Mouse (Mus musculus): ENCODE results near the gene Begain.

The Begain gene

DNA sequence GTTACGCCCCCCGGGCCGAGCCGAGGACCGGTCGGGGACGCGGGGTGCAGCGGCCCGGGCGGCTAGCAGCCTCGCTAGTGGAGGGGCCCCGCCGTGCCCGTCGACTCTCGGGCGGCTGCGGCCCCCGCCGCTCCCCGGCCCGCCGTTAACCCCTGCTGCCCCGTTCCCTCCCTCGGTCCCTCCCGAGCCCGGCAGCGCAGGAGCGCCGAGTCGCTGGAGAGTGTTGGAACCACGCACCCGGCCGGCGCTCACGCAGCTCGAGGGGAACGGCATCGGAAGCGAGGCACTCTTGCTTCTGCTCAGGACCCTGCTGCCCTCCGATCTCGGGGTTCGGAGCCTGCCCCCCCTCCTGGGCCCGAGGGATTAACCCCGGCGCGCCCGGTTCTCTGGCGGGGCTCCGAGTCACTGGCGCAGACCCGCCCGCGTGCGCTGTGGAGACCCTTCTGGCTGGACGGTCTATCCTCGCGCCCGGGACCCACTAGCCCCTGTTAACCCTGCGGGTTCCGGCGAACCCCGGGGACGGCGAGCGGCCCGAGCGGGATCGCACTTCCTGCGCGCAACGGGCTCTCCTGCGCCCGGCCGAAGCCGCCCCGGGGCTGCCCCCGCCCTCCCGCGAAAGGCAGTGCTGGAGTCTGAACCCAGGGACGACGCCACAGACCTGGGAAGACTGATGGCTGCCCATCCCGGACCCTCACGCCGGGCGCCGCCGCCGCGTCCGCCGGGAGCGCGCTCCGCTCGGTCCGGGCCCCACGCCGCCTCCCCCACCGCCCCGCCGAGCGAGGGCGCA is 14.8 kb downstream of the Begain start:
- no peak for DNase-seq (ENCODE audit: low spot score)

DNA sequence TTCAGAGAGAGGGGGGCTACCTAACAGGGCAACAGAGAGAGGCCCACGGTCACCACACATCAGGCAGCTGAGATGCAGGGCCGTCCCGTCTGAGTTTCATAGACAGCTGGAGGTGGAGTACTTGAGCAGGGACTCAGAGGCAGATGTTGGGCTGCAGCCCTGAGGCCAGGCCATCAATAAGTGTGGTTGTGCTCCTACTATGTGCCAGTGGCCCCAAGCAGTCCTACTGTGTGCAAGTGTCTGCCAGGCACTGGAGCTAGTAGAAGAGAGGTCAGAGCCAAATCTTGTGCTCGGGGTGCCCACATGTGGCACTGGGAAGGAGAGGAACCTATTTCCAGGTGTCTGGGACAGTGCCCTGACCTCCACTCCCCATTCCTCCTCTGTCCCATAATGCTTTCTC is 18.1 kb downstream of the Begain start:
- DNase-seq (ENCODE audit: low spot score): no peak

DNA sequence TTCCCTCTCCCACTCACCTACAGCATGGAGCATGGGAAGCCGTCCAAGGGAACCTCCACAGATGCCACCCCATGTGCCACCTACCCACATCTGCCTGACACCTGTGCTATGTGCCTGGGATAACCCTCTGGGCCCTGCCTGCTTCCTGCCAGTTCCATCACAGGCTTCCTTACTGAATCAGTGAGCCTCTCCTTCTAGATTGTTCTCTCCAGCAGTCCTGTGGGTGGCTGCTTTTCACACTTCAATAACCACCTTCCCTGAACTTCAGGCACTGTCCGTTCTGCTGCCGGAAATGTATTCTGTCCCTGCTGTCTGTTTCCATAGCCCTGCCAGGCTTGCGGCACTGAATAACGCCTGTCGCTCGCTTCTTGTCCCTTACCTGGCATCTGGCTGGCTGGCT is 22.4 kb downstream of the Begain start:
- no peak for DNase-seq (ENCODE audit: low spot score)

DNA sequence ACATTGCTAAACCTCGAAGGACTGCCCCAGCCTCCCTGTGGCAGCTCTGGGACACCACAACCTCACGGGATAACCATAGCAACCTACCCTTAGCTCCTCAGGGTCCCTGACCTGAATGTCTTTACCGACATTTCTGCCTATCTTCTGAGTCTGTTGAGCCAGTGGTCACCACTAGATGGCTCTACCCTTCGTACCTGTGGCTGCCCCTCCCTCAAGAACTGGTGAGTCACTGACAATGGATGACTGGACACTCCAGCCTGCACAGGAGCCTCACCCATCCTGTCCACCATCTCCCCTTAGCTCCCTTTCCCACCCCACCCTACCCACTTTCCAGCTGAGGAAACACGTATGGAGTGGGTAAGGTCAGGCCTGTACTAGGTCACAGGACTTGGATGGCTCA is 23.5 kb downstream of the Begain start:
- DNase-seq (ENCODE audit: low spot score): no peak

DNA sequence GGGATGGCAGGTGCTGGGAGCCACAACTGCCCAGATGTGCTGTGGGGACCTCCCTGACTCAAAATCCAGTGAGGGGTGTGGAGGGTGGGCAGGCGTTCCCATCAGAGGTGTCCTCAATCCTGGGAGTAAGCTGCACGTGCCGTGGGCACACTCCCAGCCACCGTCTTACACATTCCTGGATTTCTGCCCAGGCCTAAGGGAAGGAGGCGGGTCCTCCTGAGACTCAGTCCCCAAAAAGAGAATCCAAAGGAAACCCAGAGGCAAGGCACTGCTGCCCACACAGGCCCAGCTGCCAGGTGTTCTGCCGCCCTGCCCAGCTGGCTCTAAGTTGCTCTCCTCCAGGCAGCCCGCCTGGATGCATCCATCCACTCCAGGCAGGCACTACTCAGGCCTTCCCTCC is 28.7 kb downstream of the Begain start:
- DNase-seq (ENCODE audit: low spot score): no peak

GRCm38 (mm10) chr12:109038179-109038819 is 29.7 kb downstream of the Begain start:
- no peak for DNase-seq (ENCODE audit: low spot score)

DNA sequence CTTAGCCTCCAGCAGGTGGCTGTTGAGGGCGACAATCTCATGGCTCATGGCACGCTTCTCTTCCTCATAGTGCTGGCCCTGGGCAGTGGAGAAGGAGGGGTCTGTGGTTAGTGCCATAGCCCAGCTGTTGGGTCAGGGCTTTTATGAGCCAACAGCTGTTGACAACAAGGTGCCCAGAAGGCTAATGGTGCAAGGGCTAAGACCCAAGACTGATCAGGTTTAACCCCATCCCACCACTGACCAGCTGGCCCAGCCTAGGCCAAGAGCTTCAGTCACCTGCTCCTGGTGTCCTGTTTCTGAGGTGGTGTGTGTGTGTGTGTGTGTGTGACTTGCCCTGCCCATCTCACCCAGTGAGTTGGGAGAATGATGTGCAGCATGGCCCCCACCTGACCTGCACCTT is 31.0 kb downstream of the Begain start:
- no peak for DNase-seq (ENCODE audit: low spot score)

DNA sequence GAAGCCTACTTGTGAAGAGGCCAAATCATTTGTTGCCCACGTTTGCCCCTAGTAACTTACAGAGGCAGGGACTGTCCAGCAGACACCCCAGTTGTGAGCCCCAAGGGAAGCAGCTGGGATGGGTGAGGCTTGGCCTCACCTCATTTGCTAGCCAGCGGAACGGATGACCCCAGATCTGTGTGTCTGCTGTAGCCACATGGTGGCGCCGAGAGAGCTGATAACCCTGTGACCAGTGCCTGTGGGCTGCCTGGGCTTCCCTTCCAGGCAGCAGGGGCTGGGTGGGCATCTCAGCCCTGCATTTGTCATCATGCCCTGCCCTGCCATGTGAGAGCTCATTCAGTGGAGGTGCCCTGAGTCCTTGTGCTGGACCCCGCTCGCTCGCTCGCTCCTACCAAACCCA is 44.2 kb downstream of the Begain start:
- DNase-seq (ENCODE audit: low spot score): no peak

DNA sequence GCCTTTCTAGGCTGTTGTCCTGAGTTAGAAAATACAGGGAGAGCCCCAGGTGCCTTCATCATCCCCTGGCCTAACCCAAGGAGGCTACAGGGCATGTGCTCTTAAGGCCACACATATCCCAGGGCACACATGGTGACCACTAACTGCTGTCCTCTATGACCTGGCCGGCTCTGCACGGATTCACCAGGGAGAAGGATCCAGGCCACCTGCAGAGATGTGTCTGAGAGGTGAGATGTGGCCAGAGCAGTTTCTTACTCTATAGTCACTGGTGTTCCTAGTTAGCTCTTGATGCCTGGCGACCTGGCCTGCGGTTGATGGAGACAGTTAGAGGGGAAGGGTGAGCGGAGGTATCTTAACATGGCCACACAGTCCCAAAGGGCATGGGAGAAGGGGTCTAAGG is 45.1 kb downstream of the Begain start:
- no peak for DNase-seq (ENCODE audit: low spot score)

DNA sequence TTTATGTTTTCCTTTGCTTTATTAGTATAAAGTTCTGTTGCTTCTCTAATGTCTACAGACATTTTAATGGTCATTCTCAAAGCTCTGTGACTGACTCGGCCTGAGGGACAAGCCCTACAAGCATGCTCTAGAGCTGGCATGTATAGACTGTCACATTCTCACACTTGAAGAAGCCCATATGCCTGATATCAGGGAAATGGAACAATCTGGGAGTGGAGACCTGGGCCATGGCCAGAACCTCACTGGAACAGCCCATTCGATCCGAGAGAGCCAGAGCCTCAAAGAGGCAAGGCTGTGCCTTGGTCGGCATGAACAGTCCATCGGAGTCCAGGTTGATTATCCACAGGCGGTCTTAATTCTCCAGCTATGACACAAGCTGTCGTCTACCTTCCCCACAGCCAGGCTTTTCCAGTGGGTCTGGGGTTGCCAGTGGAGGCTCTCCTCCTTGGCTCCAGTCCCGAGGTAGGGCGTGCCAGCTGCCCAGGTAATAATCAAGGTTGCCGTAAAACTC is 45.8 kb downstream of the Begain start:
- DNase-seq (ENCODE audit: low spot score): no peak

GRCm38 (mm10) chr12:109010070-109010649 is 57.9 kb downstream of the Begain start:
- no peak for DNase-seq (ENCODE audit: low spot score)

DNA sequence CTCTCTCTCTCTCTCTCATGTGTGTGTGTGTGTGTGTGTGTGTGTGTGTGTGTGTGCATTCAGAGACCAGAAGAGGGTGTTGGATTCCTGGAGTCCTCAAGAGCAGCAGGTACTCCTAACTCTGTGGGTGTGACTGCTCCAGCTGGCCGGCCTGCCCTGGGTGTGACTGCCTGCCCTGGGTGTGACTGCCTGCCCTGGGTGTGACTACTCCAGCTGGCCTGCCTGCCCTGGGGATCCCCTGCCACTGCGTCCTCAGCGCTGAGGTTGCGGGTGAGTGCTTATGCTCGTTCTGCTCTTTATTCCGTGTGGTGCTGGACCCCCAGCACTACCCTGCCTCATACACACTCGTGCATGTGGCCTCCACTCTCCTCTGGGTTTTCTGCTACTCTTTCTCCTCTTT is 65.0 kb downstream of the Begain start:
- no peak for DNase-seq (ENCODE audit: low spot score)

DNA sequence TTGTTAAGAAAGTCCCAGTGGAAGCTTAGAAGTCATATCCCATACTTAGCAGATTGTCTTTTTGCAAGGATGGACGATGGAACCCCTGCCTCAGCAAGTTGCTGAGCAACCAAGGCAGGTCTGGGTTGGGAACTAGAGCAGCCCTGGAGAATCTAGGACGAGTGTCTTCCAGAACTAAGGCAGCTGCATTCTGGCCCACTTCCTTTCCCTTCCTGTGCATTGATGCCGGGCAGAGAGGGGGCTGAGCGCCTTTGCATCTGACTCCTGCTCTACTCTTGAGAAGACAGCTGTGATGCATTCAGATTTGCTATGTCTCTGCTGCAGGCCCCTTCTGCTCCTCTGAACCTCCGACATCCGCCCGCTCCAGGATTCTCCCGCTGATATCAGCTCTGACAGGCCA is 70.8 kb downstream of the Begain start:
- no peak for DNase-seq (ENCODE audit: low spot score)

GRCm38 (mm10) chr12:108995976-108996636 is 71.9 kb downstream of the Begain start:
- DNase-seq (ENCODE audit: low spot score): no peak

DNA sequence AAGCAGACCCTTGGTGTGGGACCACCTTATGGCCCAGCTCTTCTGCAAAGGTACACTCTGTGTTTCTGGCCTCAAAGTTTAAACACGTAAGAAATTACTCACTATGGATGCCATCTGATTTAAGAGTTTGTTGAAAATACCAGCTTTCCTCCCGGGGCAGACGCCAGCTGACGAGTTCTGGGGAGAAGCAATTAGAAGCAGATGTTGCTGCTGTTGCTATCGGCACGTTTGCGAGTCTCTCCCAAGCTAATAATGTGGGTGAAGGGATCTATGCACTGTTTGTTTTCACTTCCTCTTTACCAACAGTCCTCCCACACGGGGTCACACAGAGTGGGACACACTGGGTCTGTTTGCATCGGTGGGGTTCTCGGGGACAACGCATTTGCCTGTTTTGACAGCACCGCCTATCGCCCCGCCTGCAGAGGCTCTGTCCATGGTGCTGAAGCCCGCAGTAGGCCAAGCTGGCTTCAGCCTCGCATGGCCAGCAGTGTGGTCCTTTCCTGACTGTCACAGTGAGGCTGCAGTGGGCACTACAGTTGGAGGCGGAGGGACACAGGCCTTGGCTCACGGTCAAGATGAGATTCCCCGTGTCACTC is 73.5 kb downstream of the Begain start:
- DNase-seq (ENCODE audit: low spot score): peak; percentile 77

GRCm38 (mm10) chr12:108993046-108993445 is 75.0 kb downstream of the Begain start:
- DNase-seq (ENCODE audit: low spot score): no peak

DNA sequence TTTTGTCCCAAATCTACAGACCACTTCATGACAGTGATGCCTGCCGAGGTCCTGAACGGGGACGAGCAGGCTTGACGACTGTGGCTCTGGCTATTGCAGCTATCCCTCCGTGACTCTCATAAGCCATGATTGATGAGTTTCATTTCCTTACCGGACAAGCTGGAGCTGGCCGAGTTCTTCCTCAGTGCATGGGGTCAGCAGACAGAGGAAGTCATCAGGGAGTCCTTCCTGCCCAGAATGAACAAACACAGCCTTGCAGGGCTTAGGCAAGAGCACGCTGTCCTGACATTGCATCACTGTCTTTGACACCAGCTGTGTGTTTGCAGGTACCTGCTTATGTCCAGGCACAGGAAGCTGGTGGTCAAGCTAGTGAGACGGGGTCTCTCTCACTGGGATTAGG is 77.6 kb downstream of the Begain start:
- DNase-seq (ENCODE audit: low spot score): no peak

DNA sequence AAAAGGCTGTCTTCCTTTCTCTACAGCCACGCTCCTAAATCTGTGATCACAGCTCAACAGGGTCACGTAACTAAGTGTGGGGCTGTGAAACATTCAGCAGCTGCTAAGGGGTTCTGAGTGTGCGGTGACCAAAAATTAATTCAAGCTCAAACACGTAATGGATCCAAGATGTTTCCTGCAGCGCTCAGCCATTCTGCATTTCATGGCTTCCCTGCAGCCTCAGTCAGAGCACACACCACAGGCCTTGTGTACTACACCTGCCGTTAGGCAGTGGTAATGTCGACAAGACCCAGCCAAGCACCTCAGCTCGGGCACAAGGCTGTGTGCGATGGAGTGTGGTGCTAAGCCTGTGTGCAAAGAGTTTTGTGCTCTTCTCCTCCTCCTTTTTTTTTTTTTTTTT is 80.6 kb downstream of the Begain start:
- DNase-seq (ENCODE audit: low spot score): no peak

- DNase-seq (ENCODE audit: low spot score): no peak
Measured at GRCm38 (mm10) chr12:108985025-108985424, 83.0 kb downstream of the Begain start.

GRCm38 (mm10) chr12:108984471-108984870 is 83.5 kb downstream of the Begain start:
- no peak for DNase-seq (ENCODE audit: low spot score)

- no peak for DNase-seq (ENCODE audit: low spot score)
Measured at GRCm38 (mm10) chr12:108983496-108983895, 84.5 kb downstream of the Begain start.

- DNase-seq (ENCODE audit: low spot score): no peak
Measured at GRCm38 (mm10) chr12:108982684-108982960, 85.4 kb downstream of the Begain start.

Measured in ovary, postnatal 10 days (tissue).